Mouse (Mus musculus): ENCODE data around the gene Gm12216. TPM values are rescaled to one million over a fixed set of nuclear protein-coding genes. Genes with fewer than 3 reads are reported as not detected.

Gene Gm12216
- polyA plus RNA-seq, 1 experiment from 2014 or later, result not detected

GRCm38 (mm10) chr11:53734970-53735681, 123.9 kb downstream of the Gm12216 start:
- no peak for ATAC-seq (ENCODE audit: insufficient read depth)
- H3K4me3 ChIP-seq (replicated peaks), result no peak overlapping the region

GRCm38 (mm10) chr11:53734431-53734830, 124.6 kb downstream of the Gm12216 start:
- ATAC-seq (ENCODE audit: insufficient read depth), result no peak
- Histone ChIP-seq H3K4me2 (no peak overlapping the region), H3K27ac (replicated peaks) (no peak overlapping the region), H3K4me1 (replicated peaks) (peaks cover 14% of the 10 kb centered on the region; the same call in 1 of the 2 replicates), H3K36me3 (replicated peaks) (no peaks in the 10 kb centered on the region), H3K9ac (no peak overlapping the region), H3K4me3 (replicated peaks) (no peak overlapping the region), H3K9me3 (replicated peaks) (no peaks in the 10 kb centered on the region), H3K27me3 (no peaks in the 10 kb centered on the region)
- WGBS (ENCODE audit: insufficient replicate concordance), result 79% methylated on average over 2 of the region's 2 CpGs

More at GRCm38 (mm10) chr11:53734970-53735681, 123.9 kb downstream of the Gm12216 start:
- Histone ChIP-seq H3K9me3 (replicated peaks) (no peaks in the 10 kb centered on the region), H3K9ac (no peak overlapping the region), H3K27ac (replicated peaks) (no peak overlapping the region), H3K27me3 (no peaks in the 10 kb centered on the region), H3K4me1 (replicated peaks) (peaks cover 14% of the 10 kb centered on the region; the same call in 1 of the 2 replicates), H3K4me2 (peak overlapping the region; percentile 62), H3K36me3 (replicated peaks) (no peaks in the 10 kb centered on the region)
- WGBS (ENCODE audit: insufficient replicate concordance), result 48% methylated on average over 18 of the region's 18 CpGs

GRCm38 (mm10) chr11:53733824-53734223, 125.2 kb downstream of the Gm12216 start:
- Histone ChIP-seq H3K36me3 (replicated peaks) (no peaks in the 10 kb centered on the region), H3K9ac (no peak overlapping the region), H3K4me1 (replicated peaks) (peaks cover 14% of the 10 kb centered on the region; the same call in 1 of the 2 replicates), H3K27ac (replicated peaks) (no peak overlapping the region), H3K4me2 (no peak overlapping the region), H3K27me3 (no peaks in the 10 kb centered on the region), H3K4me3 (replicated peaks) (no peak overlapping the region), H3K9me3 (replicated peaks) (no peaks in the 10 kb centered on the region)
- WGBS (ENCODE audit: insufficient replicate concordance), result 72% methylated on average over 7 of the region's 7 CpGs
- ATAC-seq (ENCODE audit: insufficient read depth), result no peak

Small RNAs within 50 kb of the gene (microRNA-seq; reads per million reads assigned to microRNA genes)
- gene Mir7671, result 1.0 reads per million

Other genes starting within 250 kb of the Gm12216 start
- gene Il4, start 240.6 kb downstream of the Gm12216 start, polyA plus RNA-seq (2015; fragmentation: Nextera tagmentation; extraction: Ambion mirVana), result 0.35 and 0.52 TPM in 2 replicates
- gene Il13, start 224.6 kb downstream of the Gm12216 start, polyA plus RNA-seq (2015; fragmentation: Nextera tagmentation; extraction: Ambion mirVana), result not detected in 2 replicates
- gene Rad50, start 151.9 kb downstream of the Gm12216 start, polyA plus RNA-seq (2015; fragmentation: Nextera tagmentation; extraction: Ambion mirVana), result 11.8 and 12.7 TPM in 2 replicates
- gene Il5, start 138.5 kb downstream of the Gm12216 start, polyA plus RNA-seq (2015; fragmentation: Nextera tagmentation; extraction: Ambion mirVana), result not detected in 2 replicates
- gene Irf1, start 89.2 kb downstream of the Gm12216 start, polyA plus RNA-seq (2015; fragmentation: Nextera tagmentation; extraction: Ambion mirVana), result 11.9 and 13.6 TPM in 2 replicates
- 0.16 TPM in 1 of 2 replicates, not detected in the other for gene Gm17334, start 86.1 kb downstream of the Gm12216 start, polyA plus RNA-seq (2015; fragmentation: Nextera tagmentation; extraction: Ambion mirVana)
- 1.9 and 2.3 TPM in 2 replicates for gene Slc22a5, start 32.4 kb upstream of the Gm12216 start, polyA plus RNA-seq (2015; fragmentation: Nextera tagmentation; extraction: Ambion mirVana)
- 1.1 and 1.8 TPM in 2 replicates for gene Slc22a21, start 121.1 kb upstream of the Gm12216 start, polyA plus RNA-seq (2015; fragmentation: Nextera tagmentation; extraction: Ambion mirVana)
- 36.7 and 38.0 TPM in 2 replicates for gene Slc22a4, start 168.8 kb upstream of the Gm12216 start, polyA plus RNA-seq (2015; fragmentation: Nextera tagmentation; extraction: Ambion mirVana)
- 3.9 and 4.0 TPM in 2 replicates for gene Pdlim4, start 209.8 kb upstream of the Gm12216 start, polyA plus RNA-seq (2015; fragmentation: Nextera tagmentation; extraction: Ambion mirVana)
- gene P4ha2, start 240.8 kb upstream of the Gm12216 start, polyA plus RNA-seq (2015; fragmentation: Nextera tagmentation; extraction: Ambion mirVana), result 4.6 and 5.6 TPM in 2 replicates